Mouse (Mus musculus) neural tube, embryonic 13.5 days (tissue): ENCODE data around the gene Hoxd8. TPM values are rescaled to one million over a fixed set of nuclear protein-coding genes. Genes with fewer than 3 reads are reported as not detected.

Source experiments
- ATAC-seq: fragments of 200-750 bp; cut with Nextera tagmentation; 2 replicates; pipeline ENCODE4 v1.8.0; 2017; ENCODE audit warnings: low read depth, mild to moderate bottlenecking, moderate TSS enrichment, moderate library complexity
- H3K27ac ChIP-seq: fragments of 300-500 bp; sonication (generic); replicated peaks from 2 replicates; pipeline ENCODE4 v1.5.1; 2015; ENCODE audit warnings: moderate library complexity, mild to moderate bottlenecking, inconsistent platforms
- H3K27me3 ChIP-seq: fragments of 300-500 bp; sonication (generic); 2 replicates; pipeline ENCODE4 v1.6.1; 2015; ENCODE audit warnings: mild to moderate bottlenecking, inconsistent platforms
- H3K36me3 ChIP-seq: fragments of 300-500 bp; sonication (generic); 2 replicates; pipeline ENCODE4 v1.6.1; 2015; ENCODE audit warnings: mild to moderate bottlenecking, inconsistent platforms
- H3K4me1 ChIP-seq: fragments of 300-500 bp; sonication (generic); replicated peaks from 2 replicates; pipeline ENCODE4 v1.6.1; 2015; ENCODE audit warnings: inconsistent platforms
- H3K4me2 ChIP-seq: fragments of 300-500 bp; sonication (generic); 2 replicates; pipeline ENCODE4 v1.6.1; 2015; ENCODE audit warnings: inconsistent platforms, mild to moderate bottlenecking, moderate library complexity
- H3K4me3 ChIP-seq: fragments of 300-500 bp; sonication (generic); 2 replicates; pipeline ENCODE4 v1.5.1; 2015; ENCODE audit warnings: mild to moderate bottlenecking, inconsistent platforms
- H3K9ac ChIP-seq: fragments of 300-500 bp; sonication (generic); 2 replicates; pipeline ENCODE4 v1.6.1; 2015; ENCODE audit warnings: moderate library complexity, mild to moderate bottlenecking, inconsistent platforms
- H3K9me3 ChIP-seq: fragments of 300-500 bp; sonication (generic); 2 replicates; pipeline ENCODE4 v1.6.1; 2016; ENCODE audit warnings: inconsistent platforms
- WGBS: fragments of 180-500 bp; shearing (Covaris S2); methylation state at CpG from one replicate; pipeline ENCODE4 v1.1.7; 2015; 5-methylcytosine and 5-hydroxymethylcytosine counted together
- polyA plus RNA-seq: library from polyadenylated mRNA; unstranded; fragments of >200 nt; fragmentation: Nextera tagmentation; extraction: Ambion mirVana; gene quantifications from 2 replicates; pipeline ENCODE4 v1.2.1, GENCODE M21; 2015

Hoxd8 gene
- polyA plus RNA-seq, 1 experiment from 2014 or later, result 22.8 TPM

- peak overlapping the region; percentile 80 for H3K9ac ChIP-seq
- no peaks in the 10 kb centered on the region for H3K27me3 ChIP-seq
- H3K9me3 ChIP-seq, result no peaks in the 10 kb centered on the region
- peaks cover 63% of the 10 kb centered on the region for H3K36me3 ChIP-seq
- peak; percentile 15 for ATAC-seq
- peaks cover 98% of the 10 kb centered on the region for H3K4me1 ChIP-seq
- H3K4me2 ChIP-seq, result peak overlapping the region; percentile 74
- 1% methylated on average over 43 of the region's 43 CpGs for WGBS
- H3K4me3 ChIP-seq, result peak overlapping the region; percentile 46
- H3K27ac ChIP-seq, result peak overlapping the region; percentile 93
Observed at GRCm38 (mm10) chr2:74726973-74727639, 22.7 kb downstream of the Hoxd8 start.

DNA sequence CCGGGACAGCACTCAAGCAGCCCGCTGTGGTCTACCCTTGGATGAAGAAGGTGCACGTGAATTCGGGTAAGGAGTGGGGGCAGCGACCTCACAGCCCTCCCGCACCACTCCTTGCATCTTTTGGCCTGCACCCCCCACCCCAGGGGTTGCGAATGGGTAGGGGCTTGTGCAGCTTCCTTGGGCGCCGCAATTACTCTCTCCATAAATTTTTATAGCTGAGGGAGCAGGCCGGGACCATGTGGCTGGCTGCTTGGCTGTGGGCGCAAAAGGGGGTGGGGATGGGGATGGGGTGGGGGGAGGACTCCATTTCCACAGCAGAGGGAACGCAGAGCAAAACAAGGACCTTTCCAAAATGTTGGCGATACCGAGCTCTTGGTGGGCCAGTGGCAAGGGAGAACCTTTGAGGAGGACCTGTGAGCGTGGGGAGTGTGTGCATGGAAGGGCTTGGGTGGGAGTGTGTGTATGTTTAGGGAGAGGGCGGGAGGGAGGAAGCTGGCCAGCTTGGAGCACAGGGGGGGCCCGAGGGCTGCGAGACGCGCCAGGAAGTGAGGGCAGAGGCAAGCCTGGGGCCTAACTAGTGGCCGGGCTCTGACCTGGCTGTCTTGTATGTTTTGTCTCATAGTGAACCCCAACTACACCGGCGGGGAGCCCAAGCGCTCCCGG is 23.4 kb downstream of the Hoxd8 start:
- peak; percentile 62 for ATAC-seq
- H3K9me3 ChIP-seq, result no peaks in the 10 kb centered on the region
- H3K27me3 ChIP-seq, result no peaks in the 10 kb centered on the region
- H3K27ac ChIP-seq, result peak overlapping the region; percentile 93
- H3K9ac ChIP-seq, result peak overlapping the region; percentile 80
- peak overlapping the region; percentile 74 for H3K4me2 ChIP-seq
- H3K36me3 ChIP-seq, result peaks cover 63% of the 10 kb centered on the region
- H3K4me1 ChIP-seq, result peaks cover 98% of the 10 kb centered on the region
- peak overlapping the region; percentile 46 for H3K4me3 ChIP-seq
- WGBS, result 2% methylated on average over 24 of the region's 25 CpGs

DNA sequence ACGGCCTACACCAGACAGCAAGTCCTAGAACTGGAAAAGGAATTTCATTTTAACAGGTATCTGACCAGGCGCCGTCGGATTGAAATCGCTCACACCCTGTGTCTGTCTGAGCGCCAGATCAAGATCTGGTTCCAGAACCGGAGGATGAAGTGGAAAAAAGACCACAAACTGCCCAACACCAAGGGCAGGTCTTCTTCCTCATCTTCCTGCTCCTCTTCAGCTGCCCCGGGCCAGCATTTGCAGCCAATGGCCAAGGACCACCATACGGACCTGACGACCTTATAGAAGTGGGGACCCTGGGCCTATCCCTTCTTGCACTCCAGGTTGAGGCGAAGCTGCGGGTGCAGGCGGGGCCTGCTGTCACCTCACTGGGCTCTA is 23.9 kb downstream of the Hoxd8 start:
- ATAC-seq, result no peak
- Histone ChIP-seq H3K4me2 (peak overlapping the region; percentile 74), H3K36me3 (peaks cover 58% of the 10 kb centered on the region), H3K9ac (peak overlapping the region; percentile 80), H3K27me3 (no peaks in the 10 kb centered on the region), H3K9me3 (no peaks in the 10 kb centered on the region), H3K4me3 (peak overlapping the region; percentile 46), H3K27ac (peak overlapping the region; percentile 93), H3K4me1 (peaks cover 98% of the 10 kb centered on the region)
- WGBS, result 15% methylated on average over 13 of the region's 13 CpGs

DNA sequence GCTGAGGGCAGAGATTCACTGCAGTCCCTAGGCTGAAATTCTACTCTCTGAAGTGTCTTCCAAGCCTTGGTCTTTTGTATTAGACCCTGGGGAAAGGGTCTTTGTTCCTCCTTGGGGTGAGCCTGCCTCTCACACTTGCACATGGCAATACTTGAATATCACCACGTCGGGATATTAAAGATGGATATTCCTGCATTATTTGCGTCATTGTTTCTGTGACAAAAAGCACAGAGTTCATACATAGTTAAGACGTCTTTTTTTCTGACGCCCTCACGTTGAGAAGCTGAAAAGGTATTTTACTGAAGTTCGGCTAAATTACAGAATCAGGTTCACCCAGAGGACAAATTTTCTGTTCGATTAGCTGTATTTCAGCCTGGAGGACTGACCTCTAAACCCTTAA is 25.9 kb downstream of the Hoxd8 start:
- Histone ChIP-seq H3K9ac (peak overlapping the region; percentile 86), H3K27me3 (no peaks in the 10 kb centered on the region), H3K4me3 (peak overlapping the region; percentile 38), H3K36me3 (peaks cover 54% of the 10 kb centered on the region), H3K27ac (peak overlapping the region; percentile 99), H3K9me3 (no peaks in the 10 kb centered on the region), H3K4me1 (peaks cover 98% of the 10 kb centered on the region), H3K4me2 (peak overlapping the region; percentile 68)
- no peak for ATAC-seq
- WGBS, result 8% methylated on average over 8 of the region's 8 CpGs

- Histone ChIP-seq H3K27me3 (no peaks in the 10 kb centered on the region), H3K27ac (peak overlapping the region; percentile 99), H3K9me3 (no peaks in the 10 kb centered on the region), H3K9ac (peak overlapping the region; percentile 86), H3K4me2 (peak overlapping the region; percentile 68), H3K36me3 (peaks cover 55% of the 10 kb centered on the region), H3K4me1 (peaks cover 98% of the 10 kb centered on the region), H3K4me3 (peak overlapping the region; percentile 38)
- ATAC-seq, result no peak
Observed at GRCm38 (mm10) chr2:74731055-74731454, 26.6 kb downstream of the Hoxd8 start.

- Histone ChIP-seq H3K4me3 (peak overlapping the region; percentile 38), H3K9ac (peak overlapping the region; percentile 86), H3K4me2 (peak overlapping the region; percentile 68), H3K27me3 (no peaks in the 10 kb centered on the region), H3K27ac (peak overlapping the region; percentile 99), H3K4me1 (peaks cover 98% of the 10 kb centered on the region), H3K9me3 (no peaks in the 10 kb centered on the region), H3K36me3 (peaks cover 47% of the 10 kb centered on the region)
- 6% methylated on average over 9 of the region's 9 CpGs for WGBS
- no peak for ATAC-seq
Observed at GRCm38 (mm10) chr2:74731799-74732512, 27.5 kb downstream of the Hoxd8 start.

DNA sequence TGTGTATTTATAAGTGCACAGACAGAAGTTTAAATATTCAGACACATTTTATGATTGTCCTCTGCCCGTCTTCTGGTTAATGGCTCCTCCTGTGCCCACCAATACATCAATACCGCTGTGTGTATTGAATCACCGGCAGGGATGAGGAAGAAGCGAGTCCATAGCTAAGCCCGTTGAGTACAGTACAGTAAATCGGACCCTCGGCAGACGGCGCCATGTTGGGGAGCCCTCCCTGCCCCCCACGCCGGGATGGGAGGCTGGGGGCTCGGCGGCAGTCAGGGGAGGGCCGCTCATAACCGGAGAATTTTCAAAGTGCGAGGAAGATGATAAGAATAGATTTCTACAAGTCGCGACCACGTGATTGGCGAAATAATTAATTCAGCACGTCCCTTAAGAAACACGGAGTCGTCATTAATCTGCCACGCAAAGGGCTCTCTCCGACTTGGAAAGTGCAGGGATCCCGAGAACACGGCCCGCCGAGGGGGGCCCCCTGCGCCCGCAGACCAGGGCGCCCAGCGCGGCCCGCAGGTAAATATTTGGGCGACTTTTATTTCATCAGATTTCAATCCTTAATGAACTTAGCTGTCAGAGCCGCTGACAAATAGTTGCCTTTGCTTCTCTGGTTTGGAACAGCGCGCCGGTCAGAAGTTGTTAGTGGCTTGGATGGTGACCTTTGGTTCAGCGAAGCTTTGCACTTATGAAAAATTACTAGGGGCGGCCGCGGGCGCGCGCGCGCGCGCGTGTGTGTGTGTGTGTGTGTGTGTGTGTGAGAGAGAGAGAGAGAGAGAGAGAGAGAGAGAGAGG is 28.3 kb downstream of the Hoxd8 start:
- Histone ChIP-seq H3K27me3 (no peaks in the 10 kb centered on the region), H3K4me2 (peak overlapping the region; percentile 68), H3K9ac (peak overlapping the region; percentile 86), H3K27ac (peak overlapping the region; percentile 99), H3K4me1 (peaks cover 98% of the 10 kb centered on the region), H3K9me3 (no peaks in the 10 kb centered on the region), H3K4me3 (peak overlapping the region; percentile 38), H3K36me3 (peaks cover 40% of the 10 kb centered on the region)
- ATAC-seq, result no peak
- WGBS, result under 1% methylated on average over 52 of the region's 52 CpGs

DNA sequence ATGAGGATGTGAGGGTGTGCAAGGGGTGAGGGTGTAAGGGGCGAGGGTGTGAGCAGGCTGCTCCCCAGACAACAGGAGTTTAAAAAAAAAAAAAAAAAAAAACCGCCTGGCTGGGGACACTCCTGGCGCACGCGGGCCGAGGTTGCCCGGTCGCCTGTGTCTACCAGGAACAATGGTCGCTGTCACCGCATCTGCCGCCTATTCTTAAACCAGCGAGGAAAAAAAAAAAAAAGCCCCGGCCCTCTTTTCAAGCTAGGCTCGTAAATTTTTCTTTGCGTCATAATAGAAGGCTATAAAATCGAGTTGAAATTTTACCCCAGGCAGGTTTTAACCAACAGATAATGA is 28.9 kb downstream of the Hoxd8 start:
- peaks cover 98% of the 10 kb centered on the region for H3K4me1 ChIP-seq
- peak overlapping the region; percentile 99 for H3K27ac ChIP-seq
- peak overlapping the region; percentile 68 for H3K4me2 ChIP-seq
- H3K9ac ChIP-seq, result peak overlapping the region; percentile 86
- H3K36me3 ChIP-seq, result peaks cover 34% of the 10 kb centered on the region
- H3K27me3 ChIP-seq, result no peaks in the 10 kb centered on the region
- WGBS, result 1% methylated on average over 16 of the region's 16 CpGs
- ATAC-seq, result 0 out of 2 replicates have a peak, but pooled peaks have one; percentile 9
- H3K9me3 ChIP-seq, result no peaks in the 10 kb centered on the region
- H3K4me3 ChIP-seq, result peak overlapping the region; percentile 38

DNA sequence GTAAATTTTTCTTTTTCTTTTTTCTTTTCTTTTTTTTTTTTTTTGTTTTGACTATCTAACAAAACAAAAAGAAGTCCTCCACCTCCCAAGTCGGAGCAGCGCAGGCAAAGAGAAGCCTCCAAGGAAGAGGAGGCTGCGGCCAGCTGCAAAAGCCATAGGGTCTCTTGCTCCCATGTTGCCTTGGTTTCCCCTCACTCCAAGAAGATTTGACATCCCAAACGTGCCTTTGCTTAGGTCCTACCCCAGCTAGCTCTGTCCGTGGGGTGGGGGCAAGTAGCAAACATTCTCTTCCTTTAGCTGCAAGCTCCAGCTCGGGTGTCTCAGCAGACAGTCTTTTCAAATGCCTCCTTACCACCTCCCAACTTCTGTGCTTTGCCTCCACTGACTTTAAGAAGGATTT is 29.4 kb downstream of the Hoxd8 start:
- no peaks in the 10 kb centered on the region for H3K27me3 ChIP-seq
- no peaks in the 10 kb centered on the region for H3K9me3 ChIP-seq
- peak overlapping the region; percentile 68 for H3K4me2 ChIP-seq
- peaks cover 29% of the 10 kb centered on the region for H3K36me3 ChIP-seq
- ATAC-seq, result no peak
- 3% methylated on average over 6 of the region's 6 CpGs for WGBS
- peak overlapping the region; percentile 86 for H3K9ac ChIP-seq
- peak overlapping the region; percentile 99 for H3K27ac ChIP-seq
- H3K4me1 ChIP-seq, result peaks cover 98% of the 10 kb centered on the region
- peak overlapping the region; percentile 38 for H3K4me3 ChIP-seq

DNA sequence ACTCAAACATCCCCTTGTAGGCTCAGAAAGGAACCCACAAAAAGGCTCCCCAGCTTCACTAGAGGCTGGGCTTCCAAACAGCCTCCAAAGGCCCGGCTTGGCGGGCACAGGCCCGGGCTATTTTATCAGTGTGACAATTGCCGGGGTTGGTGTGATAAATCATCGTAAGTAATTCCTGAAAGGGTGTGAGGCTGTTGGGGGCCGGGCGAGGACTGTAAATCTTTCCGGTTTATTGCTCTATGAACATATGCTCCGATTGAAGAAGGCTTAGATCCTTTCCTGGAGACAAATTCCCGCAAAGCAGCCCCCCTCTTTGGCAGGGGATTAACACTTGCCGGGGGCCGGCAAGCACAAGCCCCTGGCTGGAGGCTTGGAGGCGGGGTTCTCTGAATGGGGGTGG is 30.0 kb downstream of the Hoxd8 start:
- peaks cover 24% of the 10 kb centered on the region for H3K36me3 ChIP-seq
- ATAC-seq, result peak; percentile 73
- peak overlapping the region; percentile 38 for H3K4me3 ChIP-seq
- H3K9ac ChIP-seq, result peak overlapping the region; percentile 86
- 2% methylated on average over 13 of the region's 13 CpGs for WGBS
- no peaks in the 10 kb centered on the region for H3K9me3 ChIP-seq
- H3K27ac ChIP-seq, result peak overlapping the region; percentile 99
- no peaks in the 10 kb centered on the region for H3K27me3 ChIP-seq
- H3K4me2 ChIP-seq, result peak overlapping the region; percentile 68
- peaks cover 98% of the 10 kb centered on the region for H3K4me1 ChIP-seq

DNA sequence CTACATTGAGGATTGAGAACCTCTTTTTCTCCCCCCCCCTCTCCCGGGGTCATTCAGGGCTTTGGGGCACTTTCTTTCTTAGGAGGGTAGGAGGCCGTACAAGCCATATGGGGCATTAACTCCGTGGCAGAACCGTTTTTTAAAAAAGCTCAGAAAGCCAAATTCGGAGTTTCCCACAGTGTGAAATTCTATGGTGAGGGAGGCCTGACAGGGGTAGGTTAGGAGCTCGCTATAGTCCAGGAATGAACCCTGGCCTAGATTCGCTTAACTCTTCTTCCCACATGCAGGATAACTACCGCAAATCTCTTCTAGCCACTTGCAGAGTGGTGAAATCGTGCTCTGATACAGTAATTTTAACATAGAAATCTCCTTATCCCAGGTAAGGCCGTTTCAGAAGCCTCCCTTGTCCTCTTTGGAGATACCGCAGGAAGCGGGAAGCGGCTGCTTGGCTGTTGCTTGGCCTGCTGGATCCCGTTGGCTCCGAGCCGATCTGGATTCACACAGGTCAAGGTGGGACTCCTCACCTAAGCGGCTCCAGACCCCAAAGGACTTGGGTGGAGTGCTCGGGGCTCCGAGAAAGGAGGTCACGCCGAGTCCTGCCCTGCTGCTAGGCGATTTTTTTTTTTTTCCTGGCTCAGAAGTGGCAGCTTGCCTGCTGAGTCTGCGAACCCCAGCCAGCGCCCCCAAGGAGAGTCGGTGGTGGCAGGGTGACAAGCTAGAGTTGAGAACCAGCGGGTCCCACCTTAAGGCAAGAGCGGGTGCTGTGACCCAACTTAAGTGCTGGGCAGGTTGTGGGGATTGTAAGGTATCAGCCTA is 30.8 kb downstream of the Hoxd8 start:
- 4% methylated on average over 27 of the region's 27 CpGs for WGBS
- Histone ChIP-seq H3K4me1 (peaks cover 100% of the 10 kb centered on the region), H3K4me3 (peak overlapping the region; percentile 38)

More for the DNA sequence above, 30.8 kb downstream of the Hoxd8 start:
- Histone ChIP-seq H3K27ac (peak overlapping the region; percentile 99), H3K4me2 (peak overlapping the region; percentile 68), H3K27me3 (no peaks in the 10 kb centered on the region), H3K9ac (peak overlapping the region; percentile 86), H3K36me3 (peaks cover 20% of the 10 kb centered on the region), H3K9me3 (no peaks in the 10 kb centered on the region)
- no peak for ATAC-seq
